Mouse (Mus musculus) lung, adult 2 months (tissue): ENCODE data around the gene Mrpl43.

Experiments
- CTCF ChIP-seq: fragments of 200-500 bp; IDR thresholded peaks from 2 replicates; pipeline ENCODE4 v1.5.1; 2011; ENCODE audit warnings: mild to moderate bottlenecking, low read length, control low read depth; ENCODE audit not compliant: insufficient read depth
- POLR2A ChIP-seq: fragments of 200-500 bp; IDR thresholded peaks from 2 replicates; pipeline ENCODE4 v1.6.1; 2011; ENCODE audit warnings: low read depth, mild to moderate bottlenecking, control low read depth, low read length, borderline replicate concordance; ENCODE audit errors: extremely low read depth

GRCm38 (mm10) chr19:44977148-44977547 is 29.1 kb downstream of the Mrpl43 start:
- no peak for TF ChIP-seq POLR2A
- no peak for TF ChIP-seq CTCF
